ENCODE assay signal across 31 mouse cellular contexts in the genomic region with DNA sequence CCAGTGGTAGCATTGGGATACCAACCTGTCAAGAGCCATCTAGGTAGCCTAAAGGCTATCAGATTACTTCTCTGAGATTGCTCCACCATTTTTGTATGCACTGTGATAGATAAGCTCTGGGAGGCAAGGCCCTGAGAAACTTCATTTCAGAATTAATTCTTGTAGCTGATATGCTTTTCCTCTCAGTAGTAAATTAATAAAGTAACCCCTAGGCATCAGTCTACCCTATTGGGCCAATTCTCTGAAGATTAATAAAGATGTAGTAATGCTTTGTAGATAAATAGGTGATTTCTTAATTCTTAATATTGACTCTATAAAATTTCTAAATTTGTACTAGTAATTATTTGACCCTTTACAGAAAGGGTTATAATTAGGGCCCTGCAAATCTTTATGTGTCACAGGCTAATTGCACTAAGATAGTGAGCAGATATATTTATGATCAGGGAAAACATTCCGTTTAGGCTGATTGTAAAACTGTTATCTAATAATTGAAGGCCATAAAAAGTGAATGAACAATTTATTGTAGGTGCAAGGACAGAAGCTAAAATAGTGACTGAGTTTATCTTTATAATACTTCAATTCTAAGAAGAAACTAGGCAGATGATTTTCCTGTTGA.
"Had no signal": no experiment of that assay in that cellular context is flagged by ENCODE, and none has a peak within 500 bp of the region (broad histone marks: within the 10 kb centered on the region; RNA-seq: fewer than 3 reads in every experiment).

No protein-coding gene starts in this region.

- H3K9me3 ChIP-seq: limb, embryonic 10.5 days; limb, embryonic 15.5 days; liver, embryonic 12.5 days; liver, embryonic 13.5 days; liver, embryonic 15.5 days; lung, embryonic 15.5 days; megakaryocyte, embryonic 14.5 days; midbrain, embryonic 13.5 days; midbrain, embryonic 15.5 days; neural tube, embryonic 12.5 days had no signal

- H3K4me1 ChIP-seq: limb, embryonic 10.5 days; limb, embryonic 12.5 days; limb, embryonic 13.5 days; limb, embryonic 15.5 days; liver, embryonic 12.5 days; liver, embryonic 13.5 days; liver, embryonic 15.5 days; lung, embryonic 15.5 days; megakaryocyte, embryonic 14.5 days; midbrain, embryonic 12.5 days; midbrain, embryonic 13.5 days; midbrain, embryonic 15.5 days; neural tube, embryonic 12.5 days had no signal

- H3K4me3 ChIP-seq: limb, embryonic 10.5 days; limb, embryonic 12.5 days; limb, embryonic 13.5 days; limb, embryonic 15.5 days; liver, embryonic 12.5 days; liver, embryonic 13.5 days; liver, embryonic 15.5 days; lung, embryonic 15.5 days; megakaryocyte, embryonic 14.5 days; midbrain, embryonic 12.5 days; midbrain, embryonic 13.5 days; midbrain, embryonic 15.5 days; myocyte; neural tube, embryonic 12.5 days had no signal

- H3K36me3 ChIP-seq: limb, embryonic 10.5 days; limb, embryonic 12.5 days; limb, embryonic 13.5 days; limb, embryonic 15.5 days; liver, embryonic 12.5 days; liver, embryonic 13.5 days; liver, embryonic 15.5 days; lung, embryonic 15.5 days; midbrain, embryonic 12.5 days; midbrain, embryonic 13.5 days; midbrain, embryonic 15.5 days; neural tube, embryonic 12.5 days had no signal

- H3K27me3 ChIP-seq: limb, embryonic 12.5 days; limb, embryonic 13.5 days; limb, embryonic 15.5 days; liver, embryonic 12.5 days; liver, embryonic 13.5 days; liver, embryonic 15.5 days; lung, embryonic 15.5 days; megakaryocyte, embryonic 14.5 days; midbrain, embryonic 12.5 days; midbrain, embryonic 13.5 days; midbrain, embryonic 15.5 days; neural tube, embryonic 12.5 days had no signal

- DNase-seq: left cerebral cortex, postnatal 4 days; liver; liver, embryonic 13.5 days; liver, postnatal 0 days; lung, adult 18-20 months; lung, adult 2 months; lung, embryonic 14.5 days; lung, postnatal 10 days; lung, postnatal 14 days; lung, postnatal 36 days; lung, postnatal 4 days; midbrain, embryonic 14.5 days had no signal

- H3K27ac ChIP-seq: limb, embryonic 10.5 days; limb, embryonic 12.5 days; limb, embryonic 13.5 days; limb, embryonic 15.5 days; liver, embryonic 12.5 days; liver, embryonic 13.5 days; liver, embryonic 14.5 days; liver, embryonic 15.5 days; lung, embryonic 15.5 days; macrophage; midbrain, embryonic 12.5 days; midbrain, embryonic 13.5 days; midbrain, embryonic 15.5 days; neural tube, embryonic 12.5 days had no signal

- H3K9ac ChIP-seq: limb, embryonic 12.5 days; limb, embryonic 13.5 days; limb, embryonic 15.5 days; liver, embryonic 12.5 days; liver, embryonic 13.5 days; liver, embryonic 14.5 days; liver, embryonic 15.5 days; liver, postnatal 0 days; lung, embryonic 14.5 days; lung, embryonic 15.5 days; midbrain, embryonic 12.5 days; midbrain, embryonic 13.5 days; midbrain, embryonic 15.5 days; neural tube, embryonic 12.5 days had no signal

- ATAC-seq: liver, embryonic 12.5 days; liver, postnatal 0 days; lung, postnatal 0 days; midbrain, embryonic 13.5 days; midbrain, embryonic 15.5 days; midbrain, embryonic 16.5 days had no signal

- H3K4me2 ChIP-seq: limb, embryonic 12.5 days; limb, embryonic 13.5 days; limb, embryonic 15.5 days; liver, embryonic 11.5 days; liver, embryonic 12.5 days; liver, embryonic 13.5 days; liver, embryonic 15.5 days; lung, embryonic 14.5 days; lung, embryonic 15.5 days; midbrain, embryonic 11.5 days; midbrain, embryonic 12.5 days; midbrain, embryonic 13.5 days; midbrain, embryonic 15.5 days; neural tube, embryonic 12.5 days had no signal
